Mouse (Mus musculus) liver, adult 2 months (tissue): ENCODE results near the gene Appl1. TPM values are rescaled to one million over a fixed set of nuclear protein-coding genes. Genes with fewer than 3 reads are reported as not detected.
"Not testable (repeated sequence)": the region's sequence is repeated elsewhere in the genome, so short reads cannot be mapped to it uniquely, and the experiment has no call there.

ENCODE experiments used
- DNase-seq: peaks from one replicate; pipeline ENCODE4 v3.0.0-alpha.2; 2011; ENCODE audit warnings: low read depth, low spot score; ENCODE audit errors: extremely low read depth
- H3K27ac ChIP-seq: fragments of 200-500 bp; replicated peaks from 2 replicates; pipeline ENCODE4 v1.5.1; 2012; ENCODE audit warnings: low read depth, mild to moderate bottlenecking, control low read depth, inconsistent platforms, low read length; ENCODE audit not compliant: insufficient read depth
- H3K27me3 ChIP-seq: fragments of 200-500 bp; 2 replicates; pipeline ENCODE4 v1.6.1; 2012; ENCODE audit warnings: mild to moderate bottlenecking, moderate library complexity, low read length, inconsistent platforms; ENCODE audit not compliant: control insufficient read depth, insufficient read depth
- H3K36me3 ChIP-seq: fragments of 200-500 bp; 2 replicates; pipeline ENCODE4 v1.6.1; 2012; ENCODE audit warnings: low read length, inconsistent platforms; ENCODE audit not compliant: control insufficient read depth, insufficient read depth
- H3K4me1 ChIP-seq: fragments of 200-500 bp; 2 replicates; pipeline ENCODE4 v1.6.1; 2011; ENCODE audit warnings: low read length; ENCODE audit not compliant: control insufficient read depth, insufficient read depth
- H3K4me3 ChIP-seq: fragments of 200-500 bp; 2 replicates; pipeline ENCODE4 v1.5.1; 2011; ENCODE audit warnings: low read depth, mild to moderate bottlenecking, control low read depth, low read length, moderate library complexity; ENCODE audit not compliant: insufficient read depth
- H3K79me2 ChIP-seq: fragments of 200-500 bp; 2 replicates; pipeline ENCODE4 v1.6.1; 2012; ENCODE audit warnings: inconsistent platforms, mild to moderate bottlenecking, low read length, moderate library complexity; ENCODE audit not compliant: control insufficient read depth, insufficient read depth
- H3K9ac ChIP-seq: fragments of 200-500 bp; 2 replicates; pipeline ENCODE4 v1.6.1; 2012; ENCODE audit warnings: low read depth, mild to moderate bottlenecking, control low read depth, inconsistent platforms, low read length
- CTCF ChIP-seq: fragments of 200-500 bp; IDR thresholded peaks from 2 replicates; pipeline ENCODE4 v1.5.1; 2011; ENCODE audit warnings: low read depth, low read length, control low read depth
- POLR2A ChIP-seq: fragments of 200-500 bp; IDR thresholded peaks from 2 replicates; pipeline ENCODE4 v1.6.1; 2011; ENCODE audit warnings: low read length, control low read depth; ENCODE audit not compliant: insufficient read depth; ENCODE audit errors: extremely low read depth
- WGBS: fragments of 180-500 bp; shearing (Covaris S2); methylation state at CpG from one replicate; pipeline ENCODE4 v1.1.7; 2018; 5-methylcytosine and 5-hydroxymethylcytosine counted together
- polyA plus RNA-seq: library from polyadenylated mRNA; depleted of rRNA; stranded (reverse); fragments of >200 nt; gene quantifications from 2 replicates; pipeline ENCODE4 v1.2.3, GENCODE M21; 2012
- total RNA-seq: library from RNA; depleted of rRNA; stranded (reverse); fragments of >200 nt; gene quantifications from 2 replicates; pipeline ENCODE4 v1.2.3, GENCODE M21; 2014

The Appl1 gene
- total and polyA plus RNA-seq, 2 experiments = 1.5 to 9.7 TPM

DNA sequence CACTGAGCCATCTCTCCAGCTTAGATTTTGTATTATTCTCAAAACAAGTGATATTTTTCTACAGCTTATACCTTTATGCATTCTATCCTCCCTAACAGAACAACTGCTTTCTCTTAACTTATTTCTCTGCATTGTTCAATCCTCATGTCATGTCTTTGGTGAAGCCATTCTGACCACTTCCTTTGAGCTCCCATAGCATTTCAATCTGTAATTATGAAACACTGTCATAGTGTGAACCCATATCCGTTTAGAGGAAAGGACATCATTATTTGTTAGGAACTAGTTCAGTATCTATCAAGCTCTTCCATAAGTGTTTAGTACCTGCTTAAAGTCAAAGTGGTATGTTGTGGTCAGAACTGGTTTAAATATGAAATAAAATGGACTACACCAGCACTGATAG lies 10.5 kb downstream of the Appl1 start:
- DNase-seq = no peak
- H3K79me2 ChIP-seq = no peaks in the 10 kb centered on the region
- no peak overlapping the region for H3K9ac ChIP-seq
- WGBS = 82% methylated on average over 1 of the region's 1 CpGs
- no peaks in the 10 kb centered on the region for H3K27me3 ChIP-seq
- H3K4me1 ChIP-seq = no peaks in the 10 kb centered on the region
- no peak overlapping the region for H3K4me3 ChIP-seq
- peaks cover 9% of the 10 kb centered on the region for H3K36me3 ChIP-seq
- no peak overlapping the region for H3K27ac ChIP-seq
- TF ChIP-seq POLR2A = no peak
- no peak for TF ChIP-seq CTCF

DNA sequence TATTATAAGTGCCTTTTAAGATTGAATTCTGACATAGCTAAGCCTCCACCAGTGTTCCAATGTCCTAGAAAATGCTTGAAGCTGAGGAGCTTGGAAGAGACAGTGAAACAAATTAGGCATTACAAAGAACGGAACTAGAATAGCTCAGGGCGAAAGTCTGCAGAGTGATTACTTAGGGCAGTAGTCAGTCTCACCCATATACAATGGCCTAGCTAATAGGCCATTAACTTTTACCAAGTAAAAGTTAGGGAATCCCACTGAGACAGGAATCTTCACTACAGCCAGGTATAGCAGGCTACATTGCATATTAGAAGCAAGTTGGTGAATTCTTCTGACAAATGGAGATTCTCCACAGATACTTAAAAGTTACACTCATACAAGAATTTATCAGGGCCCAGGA lies 14.9 kb downstream of the Appl1 start:
- not testable (repeated sequence) for H3K9ac ChIP-seq, H3K36me3 ChIP-seq, DNase-seq, H3K27me3 ChIP-seq, H3K27ac ChIP-seq, H3K4me3 ChIP-seq, H3K4me1 ChIP-seq, H3K79me2 ChIP-seq
- 95% methylated on average over 2 of the region's 2 CpGs for WGBS

DNA sequence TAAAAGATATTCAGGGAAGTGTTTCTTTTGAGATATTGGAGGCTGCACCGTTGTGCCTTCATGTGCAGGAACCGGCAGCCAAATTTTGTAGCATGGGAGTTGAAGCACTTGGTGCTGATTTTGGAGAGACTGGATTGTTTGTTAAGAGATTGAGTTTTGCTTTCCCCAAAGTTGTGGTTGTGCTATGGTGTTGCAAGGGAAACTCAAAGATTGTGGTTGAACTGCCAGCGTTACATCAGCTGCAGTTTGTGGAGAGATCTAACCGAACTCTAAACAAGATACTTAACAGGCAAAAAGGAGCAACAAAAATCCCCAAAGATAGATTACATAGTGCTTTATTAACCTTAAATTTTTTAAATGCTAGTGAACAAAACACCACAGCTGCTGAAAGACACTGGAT lies 35.5 kb downstream of the Appl1 start:
- no peak overlapping the region for H3K27ac ChIP-seq
- H3K9ac ChIP-seq = no peak overlapping the region
- no peak for DNase-seq
- no peaks in the 10 kb centered on the region for H3K4me1 ChIP-seq
- TF ChIP-seq POLR2A = no peak
- no peak for TF ChIP-seq CTCF
- H3K27me3 ChIP-seq = no peaks in the 10 kb centered on the region
- no peaks in the 10 kb centered on the region for H3K79me2 ChIP-seq
- peaks cover 2% of the 10 kb centered on the region; the same call in 1 of the 2 replicates for H3K36me3 ChIP-seq
- 91% methylated on average over 4 of the region's 4 CpGs for WGBS
- H3K4me3 ChIP-seq = no peak overlapping the region

DNA sequence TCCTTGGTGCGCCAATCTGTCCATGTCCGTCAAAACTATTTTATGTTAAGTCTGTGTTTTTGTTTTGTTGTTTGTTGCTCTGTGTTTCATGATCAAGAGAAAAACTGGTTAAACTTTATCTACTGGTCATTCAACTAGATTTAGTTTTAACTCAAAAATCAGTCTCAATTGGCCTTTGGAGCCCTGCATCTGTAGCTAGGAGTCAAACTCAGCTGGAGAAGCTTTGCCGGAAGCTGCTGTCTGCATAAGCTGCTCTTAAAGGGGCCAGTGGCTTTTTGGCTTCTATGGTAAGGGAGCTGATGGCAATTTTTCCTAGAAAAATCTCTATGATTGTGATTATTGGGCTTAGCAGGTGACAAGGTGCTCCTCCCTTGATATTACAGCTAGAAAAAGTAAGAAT lies 36.1 kb downstream of the Appl1 start:
- Histone ChIP-seq H3K27me3 (no peaks in the 10 kb centered on the region), H3K36me3 (peaks cover 2% of the 10 kb centered on the region; the same call in 1 of the 2 replicates), H3K79me2 (no peaks in the 10 kb centered on the region), H3K4me1 (no peaks in the 10 kb centered on the region), H3K4me3 (no peak overlapping the region), H3K27ac (no peak overlapping the region), H3K9ac (no peak overlapping the region)
- WGBS = 93% methylated on average over 3 of the region's 3 CpGs
- no peak for TF ChIP-seq CTCF
- no peak for TF ChIP-seq POLR2A
- no peak for DNase-seq

DNA sequence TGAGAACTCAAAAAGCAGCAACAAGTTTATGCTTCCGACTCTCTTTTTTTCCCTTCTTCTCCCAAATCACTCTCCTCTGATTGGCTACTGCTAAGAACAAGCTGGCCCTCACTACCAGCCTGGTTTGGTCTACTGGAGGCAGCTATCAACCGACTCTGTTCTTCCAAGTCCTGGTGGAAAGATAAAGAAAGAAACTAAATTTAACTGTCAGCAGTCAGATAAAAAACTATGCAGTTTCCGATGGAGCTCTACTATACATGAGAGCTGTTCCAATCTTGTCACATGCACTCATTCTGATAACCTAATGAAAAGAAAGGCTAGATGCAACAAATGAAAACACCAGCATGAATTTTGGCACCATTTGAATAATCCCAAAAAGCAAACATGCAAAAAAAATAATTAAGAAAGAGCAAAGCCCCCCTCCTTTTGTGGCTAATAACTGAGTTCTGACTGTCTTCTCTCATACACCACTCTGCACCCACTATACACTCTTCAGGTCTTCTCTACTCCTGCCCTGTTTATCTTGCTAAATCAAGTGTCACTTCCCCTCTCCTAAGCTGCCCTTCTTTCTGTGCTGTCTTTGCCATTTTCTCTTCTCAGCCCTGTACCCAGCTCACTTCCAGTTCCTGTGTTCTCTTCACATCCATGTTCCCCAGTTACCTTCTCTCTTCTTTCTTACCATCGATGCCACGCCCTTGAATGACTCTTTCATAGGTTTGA lies 47.2 kb downstream of the Appl1 start:
- H3K9ac ChIP-seq = no peak overlapping the region
- 85% methylated on average over 5 of the region's 5 CpGs for WGBS
- no peaks in the 10 kb centered on the region for H3K79me2 ChIP-seq
- DNase-seq = no peak
- no peaks in the 10 kb centered on the region for H3K27me3 ChIP-seq
- TF ChIP-seq CTCF (no peak), POLR2A (no peak)
- H3K27ac ChIP-seq = no peak overlapping the region
- no peaks in the 10 kb centered on the region for H3K4me1 ChIP-seq
- peaks cover 42% of the 10 kb centered on the region for H3K36me3 ChIP-seq
- no peak overlapping the region for H3K4me3 ChIP-seq

DNA sequence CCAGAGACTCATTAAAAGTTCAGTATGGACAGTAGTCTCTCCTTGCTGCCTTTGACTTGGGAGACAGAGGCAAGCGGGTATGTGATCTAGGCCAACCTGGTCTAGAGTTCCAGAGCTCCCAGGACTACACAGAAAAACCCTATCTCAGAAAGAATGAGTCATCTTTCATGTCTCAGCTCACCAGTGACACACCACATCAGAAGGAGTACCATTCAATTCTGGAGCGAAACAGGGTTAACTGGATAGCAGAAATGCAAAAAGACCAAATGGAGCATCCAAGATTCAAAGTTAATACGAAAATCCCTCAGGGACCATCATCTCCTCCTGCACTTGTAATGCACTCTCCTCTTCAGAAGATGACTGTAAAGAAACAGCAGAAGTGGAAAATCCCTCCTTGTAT lies 51.7 kb downstream of the Appl1 start:
- H3K27ac ChIP-seq = no peak overlapping the region
- H3K4me3 ChIP-seq = no peak overlapping the region
- H3K36me3 ChIP-seq = peaks cover 25% of the 10 kb centered on the region
- no peaks in the 10 kb centered on the region for H3K27me3 ChIP-seq
- DNase-seq = no peak
- no peak for TF ChIP-seq CTCF
- no peak for TF ChIP-seq POLR2A
- 97% methylated on average over 3 of the region's 3 CpGs for whole genome bisulfite sequencing
- no peak overlapping the region for H3K9ac ChIP-seq
- H3K4me1 ChIP-seq = no peaks in the 10 kb centered on the region
- H3K79me2 ChIP-seq = no peaks in the 10 kb centered on the region
